Mouse (Mus musculus): ENCODE results near the gene Olfr1380. TPM values are rescaled to one million over a fixed set of nuclear protein-coding genes. Genes with fewer than 3 reads are reported as not detected.
"Not testable (repeated sequence)": the region's sequence is repeated elsewhere in the genome, so short reads cannot be mapped to it uniquely, and the experiment has no call there.

Gene Olfr1380
- polyA plus RNA-seq, 1 experiment, result not detected

GRCm38 (mm10) chr11:49609868-49610824 is 53.5 kb downstream of the Olfr1380 start:
- H3K9me3 ChIP-seq; H3K36me3 ChIP-seq (replicated peaks; ENCODE audit: low read length): not testable (repeated sequence)
- Histone ChIP-seq H3K27me3 (replicated peaks) (peaks cover 44% of the 10 kb centered on the region), H3K4me1 (peaks cover 27% of the 10 kb centered on the region), H3K4me3 (replicated peaks) (peak overlapping the region; percentile 86)

DNA sequence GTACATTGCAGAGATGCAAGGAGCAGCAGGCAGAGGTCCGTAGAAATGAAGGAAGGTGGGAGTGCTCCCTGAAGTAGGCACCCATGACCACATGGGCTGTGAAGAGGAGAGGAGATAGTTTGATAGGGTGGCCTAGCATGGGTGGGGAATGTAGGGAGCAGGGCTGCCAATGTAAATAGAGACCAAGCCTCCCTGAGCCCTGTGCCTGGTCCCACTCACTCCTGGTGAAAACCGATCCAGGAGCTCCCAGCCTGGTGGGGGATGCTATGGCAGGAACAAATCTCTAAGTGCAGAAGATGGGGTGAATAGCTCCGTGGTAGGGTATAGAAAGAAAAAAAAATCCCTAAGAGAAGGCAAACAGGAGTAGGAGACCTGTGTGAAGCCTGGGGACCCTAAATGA is 54.7 kb downstream of the Olfr1380 start:
- Histone ChIP-seq H3K27me3 (replicated peaks) (peaks cover 56% of the 10 kb centered on the region), H3K4me1 (peaks cover 27% of the 10 kb centered on the region)
- not testable (repeated sequence) for H3K9me3 ChIP-seq; H3K4me3 ChIP-seq (replicated peaks); H3K36me3 ChIP-seq (replicated peaks; ENCODE audit: low read length)

DNA sequence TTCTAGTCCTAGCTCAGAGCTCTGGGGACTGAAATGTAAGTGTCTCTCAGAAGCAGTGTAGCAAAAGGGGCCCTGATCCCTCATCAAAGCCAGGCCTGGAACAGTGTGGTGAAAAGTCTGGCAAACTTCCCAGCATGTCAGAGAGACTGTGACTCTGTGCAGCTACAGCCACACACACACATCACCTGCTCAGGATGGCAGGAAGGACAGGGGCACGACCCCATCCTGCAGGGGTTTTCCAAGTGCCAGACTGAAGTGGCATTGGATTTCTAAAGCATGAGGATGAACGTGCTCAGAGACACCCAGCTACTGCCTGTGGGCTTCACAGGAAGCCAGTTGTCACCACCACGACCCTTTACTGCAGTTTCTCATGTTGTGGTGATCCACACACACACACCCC is 55.5 kb downstream of the Olfr1380 start:
- no peak overlapping the region for H3K4me3 ChIP-seq (replicated peaks)
- no peaks in the 10 kb centered on the region for H3K36me3 ChIP-seq (replicated peaks; ENCODE audit: low read length)
- peaks cover 62% of the 10 kb centered on the region for H3K27me3 ChIP-seq (replicated peaks)
- H3K4me1 ChIP-seq, result peaks cover 32% of the 10 kb centered on the region
- H3K9me3 ChIP-seq, result no peaks in the 10 kb centered on the region
- TF ChIP-seq FLI1 (IDR thresholded peaks at IDR 0.05; ENCODE audit: low read length) (no peak), GATA1 (IDR thresholded peaks at IDR 0.05; ENCODE audit: borderline replicate concordance, low read length) (no peak)

GRCm38 (mm10) chr11:49613349-49613748 is 56.7 kb downstream of the Olfr1380 start:
- no peak for TF ChIP-seq FLI1 (IDR thresholded peaks at IDR 0.05; ENCODE audit: low read length)
- no peak for TF ChIP-seq GATA1 (IDR thresholded peaks at IDR 0.05; ENCODE audit: borderline replicate concordance, low read length)
- Histone ChIP-seq H3K27me3 (replicated peaks) (peaks cover 70% of the 10 kb centered on the region), H3K36me3 (replicated peaks; ENCODE audit: low read length) (no peaks in the 10 kb centered on the region), H3K4me3 (replicated peaks) (peak overlapping the region; percentile 81), H3K4me1 (peaks cover 40% of the 10 kb centered on the region), H3K9me3 (no peaks in the 10 kb centered on the region; the same call in 1 of the 2 replicates)

Other genes with a start within 250 kb of the Olfr1380 start
- not detected in 2 replicates for gene Olfr1391, start 234.1 kb upstream of the Olfr1380 start, polyA plus RNA-seq (2012; ENCODE audit: insufficient read depth, low replicate concordance)
- not detected in 2 replicates for gene Olfr1390, start 221.7 kb upstream of the Olfr1380 start, polyA plus RNA-seq (2012; ENCODE audit: insufficient read depth, low replicate concordance)
- gene Olfr1389, start 133.8 kb upstream of the Olfr1380 start, polyA plus RNA-seq (2012; ENCODE audit: insufficient read depth, low replicate concordance), result 0.58 TPM in 1 of 2 replicates, not detected in the other
- gene Olfr1388, start 120.3 kb upstream of the Olfr1380 start, polyA plus RNA-seq (2012; ENCODE audit: insufficient read depth, low replicate concordance), result not detected in 2 replicates
- gene Olfr1387, start 101.5 kb upstream of the Olfr1380 start, polyA plus RNA-seq (2012; ENCODE audit: insufficient read depth, low replicate concordance), result not detected in 2 replicates
- gene Olfr1386, start 91.8 kb upstream of the Olfr1380 start, polyA plus RNA-seq (2012; ENCODE audit: insufficient read depth, low replicate concordance), result not detected in 2 replicates
- 0.06 TPM in 1 of 2 replicates, not detected in the other for gene Olfr1385, start 67.8 kb upstream of the Olfr1380 start, polyA plus RNA-seq (2012; ENCODE audit: insufficient read depth, low replicate concordance)
- not detected in 2 replicates for gene Olfr1384, start 50.2 kb upstream of the Olfr1380 start, polyA plus RNA-seq (2012; ENCODE audit: insufficient read depth, low replicate concordance)
- not detected in 2 replicates for gene Olfr1383, start 37.2 kb upstream of the Olfr1380 start, polyA plus RNA-seq (2012; ENCODE audit: insufficient read depth, low replicate concordance)
- not detected in 2 replicates for gene Olfr1382, start 28.6 kb upstream of the Olfr1380 start, polyA plus RNA-seq (2012; ENCODE audit: insufficient read depth, low replicate concordance)
- gene Olfr1381, start 13.4 kb upstream of the Olfr1380 start, polyA plus RNA-seq (2012; ENCODE audit: insufficient read depth, low replicate concordance), result not detected in 2 replicates
- gene Flt4, start 52.4 kb downstream of the Olfr1380 start, polyA plus RNA-seq (2012; ENCODE audit: insufficient read depth, low replicate concordance), result 0.01 TPM in 1 of 2 replicates, not detected in the other
- gene Scgb3a1, start 106.7 kb downstream of the Olfr1380 start, polyA plus RNA-seq (2012; ENCODE audit: insufficient read depth, low replicate concordance), result not detected in 2 replicates
- gene Cnot6, start 155.8 kb downstream of the Olfr1380 start, polyA plus RNA-seq (2012; ENCODE audit: insufficient read depth, low replicate concordance), result 2.2 and 3.4 TPM in 2 replicates
- gene Gfpt2, start 237.3 kb downstream of the Olfr1380 start, polyA plus RNA-seq (2012; ENCODE audit: insufficient read depth, low replicate concordance), result not detected in 2 replicates